Mouse (Mus musculus): ENCODE data around the gene 1700123O20Rik. TPM values are rescaled to one million over a fixed set of nuclear protein-coding genes. Genes with fewer than 3 reads are reported as not detected.

1700123O20Rik gene
- polyA plus RNA-seq, 1 experiment from 2014 or later = 105 TPM

- H3K9me3 ChIP-seq = no peaks in the 10 kb centered on the region
- 74% methylated on average over 6 of the region's 6 CpGs for WGBS
These were observed 38.0 kb downstream of the 1700123O20Rik start for GRCm38 (mm10) chr14:54724049-54724448.

GRCm38 (mm10) chr14:54727565-54727964 lies 41.5 kb downstream of the 1700123O20Rik start:
- no peaks in the 10 kb centered on the region for H3K4me1 ChIP-seq (replicated peaks)
- ATAC-seq (ENCODE audit: insufficient number of reproducible peaks, insufficient read depth, low FRiP score, low TSS enrichment, low read depth) = no peak
- 75% methylated on average over 5 of the region's 5 CpGs for WGBS
- no peak overlapping the region for H3K4me2 ChIP-seq
- H3K36me3 ChIP-seq = no peaks in the 10 kb centered on the region
- no peak overlapping the region for H3K4me3 ChIP-seq (replicated peaks)
- no peaks in the 10 kb centered on the region for H3K9me3 ChIP-seq
- no peak overlapping the region for H3K9ac ChIP-seq (replicated peaks)
- no peak overlapping the region for H3K27ac ChIP-seq
- no peaks in the 10 kb centered on the region for H3K27me3 ChIP-seq

More at GRCm38 (mm10) chr14:54724049-54724448, 38.0 kb downstream of the 1700123O20Rik start:
- no peak for ATAC-seq (ENCODE audit: insufficient number of reproducible peaks, insufficient read depth, low FRiP score, low TSS enrichment, low read depth)
- H3K4me3 ChIP-seq (replicated peaks) = no peak overlapping the region
- H3K27ac ChIP-seq = no peak overlapping the region
- H3K4me1 ChIP-seq (replicated peaks) = no peaks in the 10 kb centered on the region
- no peak overlapping the region for H3K4me2 ChIP-seq
- H3K9ac ChIP-seq (replicated peaks) = no peak overlapping the region
- H3K27me3 ChIP-seq = no peaks in the 10 kb centered on the region
- no peaks in the 10 kb centered on the region for H3K36me3 ChIP-seq

GRCm38 (mm10) chr14:54728823-54729653 lies 43.0 kb downstream of the 1700123O20Rik start:
- no peak overlapping the region for H3K4me3 ChIP-seq (replicated peaks)
- H3K27ac ChIP-seq = no peak overlapping the region
- no peaks in the 10 kb centered on the region for H3K27me3 ChIP-seq
- H3K4me1 ChIP-seq (replicated peaks) = no peaks in the 10 kb centered on the region
- H3K9me3 ChIP-seq = no peaks in the 10 kb centered on the region
- no peak overlapping the region for H3K9ac ChIP-seq (replicated peaks)
- 76% methylated on average over 13 of the region's 13 CpGs for WGBS
- no peaks in the 10 kb centered on the region for H3K36me3 ChIP-seq
- H3K4me2 ChIP-seq = no peak overlapping the region
- no peak for ATAC-seq (ENCODE audit: insufficient number of reproducible peaks, insufficient read depth, low FRiP score, low TSS enrichment, low read depth)

- 87% methylated on average over 6 of the region's 6 CpGs for WGBS
- no peak overlapping the region for H3K4me2 ChIP-seq
These were observed 44.3 kb downstream of the 1700123O20Rik start for GRCm38 (mm10) chr14:54730305-54730704.

GRCm38 (mm10) chr14:54732206-54732605 lies 46.2 kb downstream of the 1700123O20Rik start:
- no peak overlapping the region for H3K27ac ChIP-seq
- no peak overlapping the region for H3K4me2 ChIP-seq
- H3K36me3 ChIP-seq = no peaks in the 10 kb centered on the region
- no peak overlapping the region for H3K9ac ChIP-seq (replicated peaks)
- H3K9me3 ChIP-seq = no peaks in the 10 kb centered on the region
- WGBS = 92% methylated on average over 8 of the region's 8 CpGs
- H3K4me1 ChIP-seq (replicated peaks) = no peaks in the 10 kb centered on the region; the same call in 1 of the 2 replicates
- no peak overlapping the region for H3K4me3 ChIP-seq (replicated peaks)
- no peak for ATAC-seq (ENCODE audit: insufficient number of reproducible peaks, insufficient read depth, low FRiP score, low TSS enrichment, low read depth)
- H3K27me3 ChIP-seq = no peaks in the 10 kb centered on the region

More at GRCm38 (mm10) chr14:54730305-54730704, 44.3 kb downstream of the 1700123O20Rik start:
- Histone ChIP-seq H3K36me3 (no peaks in the 10 kb centered on the region), H3K4me3 (replicated peaks) (no peak overlapping the region), H3K27ac (no peak overlapping the region), H3K27me3 (no peaks in the 10 kb centered on the region), H3K9ac (replicated peaks) (no peak overlapping the region), H3K4me1 (replicated peaks) (no peaks in the 10 kb centered on the region), H3K9me3 (no peaks in the 10 kb centered on the region)
- ATAC-seq (ENCODE audit: insufficient number of reproducible peaks, insufficient read depth, low FRiP score, low TSS enrichment, low read depth) = no peak

- Histone ChIP-seq H3K36me3 (no peaks in the 10 kb centered on the region), H3K9me3 (no peaks in the 10 kb centered on the region), H3K27me3 (no peaks in the 10 kb centered on the region), H3K27ac (no peak overlapping the region), H3K4me2 (no peak overlapping the region), H3K4me3 (replicated peaks) (no peak overlapping the region), H3K9ac (replicated peaks) (no peak overlapping the region), H3K4me1 (replicated peaks) (no peaks in the 10 kb centered on the region; the same call in 1 of the 2 replicates)
- 80% methylated on average over 4 of the region's 4 CpGs for WGBS
- no peak for ATAC-seq (ENCODE audit: insufficient number of reproducible peaks, insufficient read depth, low FRiP score, low TSS enrichment, low read depth)
These were observed 48.0 kb downstream of the 1700123O20Rik start for GRCm38 (mm10) chr14:54734004-54734403.

GRCm38 (mm10) chr14:54735221-54735620 lies 49.2 kb downstream of the 1700123O20Rik start:
- Histone ChIP-seq H3K36me3 (no peaks in the 10 kb centered on the region), H3K27ac (no peak overlapping the region), H3K4me3 (replicated peaks) (no peak overlapping the region), H3K9me3 (no peaks in the 10 kb centered on the region), H3K4me2 (no peak overlapping the region), H3K4me1 (replicated peaks) (no peaks in the 10 kb centered on the region; the same call in 1 of the 2 replicates), H3K27me3 (no peaks in the 10 kb centered on the region), H3K9ac (replicated peaks) (no peak overlapping the region)
- WGBS = 76% methylated on average over 4 of the region's 4 CpGs
- ATAC-seq (ENCODE audit: insufficient number of reproducible peaks, insufficient read depth, low FRiP score, low TSS enrichment, low read depth) = no peak

- Histone ChIP-seq H3K27me3 (no peaks in the 10 kb centered on the region), H3K9me3 (no peaks in the 10 kb centered on the region), H3K4me3 (replicated peaks) (no peak overlapping the region), H3K4me1 (replicated peaks) (no peaks in the 10 kb centered on the region; the same call in 1 of the 2 replicates), H3K9ac (replicated peaks) (no peak overlapping the region), H3K36me3 (no peaks in the 10 kb centered on the region), H3K4me2 (no peak overlapping the region), H3K27ac (no peak overlapping the region)
- WGBS = 65% methylated on average over 14 of the region's 14 CpGs
- no peak for ATAC-seq (ENCODE audit: insufficient number of reproducible peaks, insufficient read depth, low FRiP score, low TSS enrichment, low read depth)
These were observed 50.8 kb downstream of the 1700123O20Rik start for GRCm38 (mm10) chr14:54736555-54737552.

GRCm38 (mm10) chr14:54737634-54738033 lies 51.6 kb downstream of the 1700123O20Rik start:
- 82% methylated on average over 10 of the region's 10 CpGs for WGBS

More at GRCm38 (mm10) chr14:54737634-54738033, 51.6 kb downstream of the 1700123O20Rik start:
- Histone ChIP-seq H3K27me3 (no peaks in the 10 kb centered on the region), H3K4me3 (replicated peaks) (no peak overlapping the region), H3K9ac (replicated peaks) (no peak overlapping the region), H3K36me3 (no peaks in the 10 kb centered on the region), H3K9me3 (no peaks in the 10 kb centered on the region), H3K4me2 (no peak overlapping the region), H3K27ac (no peak overlapping the region), H3K4me1 (replicated peaks) (peaks cover 4% of the 10 kb centered on the region)
- ATAC-seq (ENCODE audit: insufficient number of reproducible peaks, insufficient read depth, low FRiP score, low TSS enrichment, low read depth) = no peak
